Mouse (Mus musculus): Measurements from ENCODE around the gene Fam53b.

DNA sequence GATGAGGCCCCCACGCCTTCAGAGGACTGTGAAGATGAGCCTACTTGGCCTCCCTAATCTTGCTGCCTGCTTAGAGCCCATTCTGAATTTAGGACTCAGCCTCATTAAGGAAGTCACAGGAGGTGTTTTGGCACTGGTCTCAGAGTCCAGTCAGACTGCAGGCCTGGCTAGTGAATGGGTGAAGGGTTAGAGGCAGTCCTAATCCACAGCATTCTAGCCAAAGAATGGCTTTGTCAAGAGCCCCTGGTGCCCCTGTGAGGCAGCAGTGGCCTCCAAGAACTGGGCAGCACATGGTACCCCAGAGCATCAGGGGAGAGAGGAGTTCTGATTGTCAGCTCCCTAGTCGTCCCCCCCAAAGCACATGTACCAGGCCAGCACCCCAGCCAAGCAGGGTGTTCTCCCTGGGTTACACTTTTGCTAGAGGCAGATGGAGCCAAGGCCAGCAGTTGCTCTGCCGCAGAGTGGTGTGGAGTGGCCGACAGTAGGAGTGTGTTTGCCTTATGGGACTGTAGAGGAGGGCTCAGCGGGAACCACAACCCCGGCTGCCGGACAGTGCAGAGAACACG lies 109.3 kb downstream of the Fam53b start:
- TF ChIP-seq CTCF (IDR thresholded peaks at IDR 0.05; ENCODE audit: low read depth) = no peak
- TF ChIP-seq EP300 (IDR thresholded peaks at IDR 0.05; ENCODE audit: low read depth) = no peak

Measured in liver, embryonic 14.5 days (tissue).